Mouse (Mus musculus): ENCODE data around the gene Ano10. TPM values are rescaled to one million over a fixed set of nuclear protein-coding genes. Genes with fewer than 3 reads are reported as not detected.

Gene Ano10
- polyA plus RNA-seq, 1 experiment = 31.3 TPM

DNA sequence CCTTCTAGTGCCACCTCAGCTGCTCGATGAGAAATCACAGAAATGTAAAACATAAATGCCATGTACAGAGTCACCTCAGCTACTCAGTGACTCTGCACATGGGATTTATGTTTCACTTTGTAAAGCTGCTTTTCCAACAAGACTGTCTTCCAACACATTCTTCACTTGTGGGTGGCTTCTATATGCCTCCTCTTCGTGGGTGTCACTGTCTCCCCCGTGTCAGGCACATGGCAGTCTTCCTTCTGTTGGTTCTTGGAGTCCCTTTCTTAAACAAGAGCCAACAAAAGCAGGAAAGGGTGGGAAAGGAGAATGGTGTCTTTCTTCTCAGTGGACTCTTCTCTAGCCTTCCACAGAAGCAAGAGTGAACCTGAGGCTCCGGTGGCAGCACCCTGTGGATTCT lies 20.3 kb downstream of the Ano10 start:
- Histone ChIP-seq H3K27me3 (ENCODE audit: control insufficient read depth, insufficient read depth, low read length) (no peaks in the 10 kb centered on the region), H3K4me1 (ENCODE audit: control insufficient read depth, insufficient read depth, low read length) (no peaks in the 10 kb centered on the region), H3K4me3 (replicated peaks; ENCODE audit: insufficient read depth, low read depth, low read length) (no peak overlapping the region), H3K27ac (ENCODE audit: insufficient read depth, low read length) (no peak overlapping the region)
- 82% methylated on average over 4 of the region's 4 CpGs for WGBS
- DNase-seq = no peak
- TF ChIP-seq CTCF (IDR thresholded peaks at IDR 0.05; ENCODE audit: borderline replicate concordance, insufficient read depth, low read depth, low read length) (no peak), POLR2A (IDR thresholded peaks at IDR 0.05; ENCODE audit: borderline replicate concordance, insufficient read depth, low read length) (no peak)

DNA sequence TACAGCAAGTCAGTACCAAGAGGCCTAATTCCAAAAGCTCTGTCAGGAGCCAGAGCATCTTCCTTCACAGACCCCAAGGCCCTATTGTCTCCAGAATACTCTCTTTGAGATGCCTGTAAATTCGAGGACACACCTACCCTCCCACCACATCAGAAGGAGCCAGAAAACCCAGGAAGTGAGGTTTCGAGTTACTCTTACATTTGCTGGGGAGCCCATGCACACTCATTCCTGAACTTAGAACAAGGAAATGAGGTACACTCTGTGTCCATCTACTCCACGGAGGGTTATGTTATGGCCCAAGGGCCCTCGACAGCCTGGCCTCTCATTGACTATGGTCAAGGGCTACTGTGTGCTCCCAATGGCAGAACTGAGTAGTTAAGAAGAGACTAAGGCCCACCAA lies 22.4 kb downstream of the Ano10 start:
- Histone ChIP-seq H3K27me3 (ENCODE audit: control insufficient read depth, insufficient read depth, low read length) (no peaks in the 10 kb centered on the region), H3K27ac (ENCODE audit: insufficient read depth, low read length) (no peak overlapping the region), H3K4me1 (ENCODE audit: control insufficient read depth, insufficient read depth, low read length) (no peaks in the 10 kb centered on the region; the same call in 1 of the 2 replicates), H3K4me3 (replicated peaks; ENCODE audit: insufficient read depth, low read depth, low read length) (no peak overlapping the region)
- 76% methylated on average over 4 of the region's 4 CpGs for WGBS
- no peak for TF ChIP-seq POLR2A (IDR thresholded peaks at IDR 0.05; ENCODE audit: borderline replicate concordance, insufficient read depth, low read length)
- TF ChIP-seq CTCF (IDR thresholded peaks at IDR 0.05; ENCODE audit: borderline replicate concordance, insufficient read depth, low read depth, low read length) = no peak
- no peak for DNase-seq

DNA sequence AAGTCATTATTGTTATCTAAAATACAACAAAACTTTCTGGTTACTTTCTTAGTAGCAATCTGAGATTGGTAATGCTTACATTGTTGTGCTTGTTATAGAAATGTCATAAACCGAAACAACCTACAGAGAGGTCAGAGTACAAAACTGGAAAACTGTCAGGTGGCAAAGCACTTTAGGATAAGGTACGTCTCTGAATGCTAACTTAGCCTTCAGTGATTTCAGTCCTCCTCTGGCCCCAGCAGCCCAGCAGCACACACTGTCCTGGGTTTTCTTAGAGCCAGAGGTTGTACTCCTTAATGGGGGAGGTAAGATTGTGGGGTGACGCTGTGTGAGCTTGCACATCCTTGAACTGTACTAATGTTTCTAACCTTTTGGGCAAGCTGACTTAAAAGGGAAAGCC lies 22.9 kb downstream of the Ano10 start:
- WGBS = 95% methylated on average over 3 of the region's 3 CpGs
- H3K27me3 ChIP-seq (ENCODE audit: control insufficient read depth, insufficient read depth, low read length) = no peaks in the 10 kb centered on the region
- TF ChIP-seq POLR2A (IDR thresholded peaks at IDR 0.05; ENCODE audit: borderline replicate concordance, insufficient read depth, low read length) (no peak), CTCF (IDR thresholded peaks at IDR 0.05; ENCODE audit: borderline replicate concordance, insufficient read depth, low read depth, low read length) (no peak)
- no peaks in the 10 kb centered on the region; the same call in 1 of the 2 replicates for H3K4me1 ChIP-seq (ENCODE audit: control insufficient read depth, insufficient read depth, low read length)
- no peak overlapping the region for H3K27ac ChIP-seq (ENCODE audit: insufficient read depth, low read length)
- DNase-seq = no peak
- H3K4me3 ChIP-seq (replicated peaks; ENCODE audit: insufficient read depth, low read depth, low read length) = no peak overlapping the region

DNA sequence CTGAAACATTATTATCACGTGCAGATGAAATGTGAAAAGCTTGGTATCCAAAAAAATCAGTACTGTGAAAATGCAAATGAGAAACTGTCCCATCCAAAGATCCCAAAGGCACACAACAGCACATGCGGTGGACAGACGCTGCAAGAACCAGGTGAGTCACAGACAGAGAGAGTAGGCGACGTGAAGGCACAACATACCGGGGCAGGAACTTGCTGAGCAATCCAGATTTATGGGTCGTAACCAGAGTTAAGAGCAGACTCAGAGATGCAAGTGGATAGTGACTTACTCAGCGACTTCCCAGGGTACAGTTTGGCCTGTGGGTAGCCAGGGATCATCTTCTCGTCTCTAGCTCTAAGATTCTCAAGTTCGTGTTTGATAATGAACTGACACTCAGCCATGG lies 23.3 kb downstream of the Ano10 start:
- no peaks in the 10 kb centered on the region; the same call in 1 of the 2 replicates for H3K4me1 ChIP-seq (ENCODE audit: control insufficient read depth, insufficient read depth, low read length)
- H3K4me3 ChIP-seq (replicated peaks; ENCODE audit: insufficient read depth, low read depth, low read length) = no peak overlapping the region
- H3K27me3 ChIP-seq (ENCODE audit: control insufficient read depth, insufficient read depth, low read length) = no peaks in the 10 kb centered on the region
- 90% methylated on average over 10 of the region's 10 CpGs for WGBS
- TF ChIP-seq CTCF (IDR thresholded peaks at IDR 0.05; ENCODE audit: borderline replicate concordance, insufficient read depth, low read depth, low read length) (no peak), POLR2A (IDR thresholded peaks at IDR 0.05; ENCODE audit: borderline replicate concordance, insufficient read depth, low read length) (no peak)
- DNase-seq = no peak
- H3K27ac ChIP-seq (ENCODE audit: insufficient read depth, low read length) = no peak overlapping the region

DNA sequence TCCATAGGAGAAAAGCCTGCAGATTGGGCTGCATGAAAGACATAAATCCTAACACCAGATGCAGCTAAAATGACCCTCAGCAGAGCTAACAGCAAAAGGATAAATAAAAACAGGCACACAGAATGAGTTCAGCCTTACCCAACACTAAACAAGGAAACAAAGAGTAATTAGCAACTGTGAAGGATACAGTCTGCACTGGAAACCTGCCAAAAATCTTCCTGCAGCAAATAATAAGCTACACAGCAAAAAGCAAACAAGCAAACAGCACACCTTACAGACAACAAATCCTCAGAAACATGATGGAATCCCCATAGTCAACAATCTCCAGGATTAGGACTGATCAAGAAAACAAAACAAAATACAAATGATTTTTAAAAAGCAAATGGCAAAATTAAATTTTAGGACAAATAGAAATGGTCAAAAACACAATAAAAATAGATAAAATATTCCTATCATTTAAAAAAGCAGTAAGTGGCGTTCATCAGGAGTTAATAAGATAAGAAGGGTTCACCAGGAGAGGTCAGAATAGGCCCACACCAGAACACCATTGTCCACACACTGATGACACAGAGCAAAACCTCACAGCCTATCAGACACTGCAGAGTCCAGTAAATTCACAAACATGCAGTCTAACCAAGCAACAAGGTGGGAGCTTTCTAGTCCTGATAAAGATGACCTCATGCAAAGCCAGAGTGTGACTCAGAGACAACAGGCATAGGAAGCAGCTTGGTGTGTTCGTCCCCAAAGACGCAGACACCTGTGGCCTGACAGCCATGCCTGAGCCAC lies 24.8 kb downstream of the Ano10 start:
- no peak overlapping the region for H3K27ac ChIP-seq (ENCODE audit: insufficient read depth, low read length)
- TF ChIP-seq POLR2A (IDR thresholded peaks at IDR 0.05; ENCODE audit: borderline replicate concordance, insufficient read depth, low read length) (no peak), CTCF (IDR thresholded peaks at IDR 0.05; ENCODE audit: borderline replicate concordance, insufficient read depth, low read depth, low read length) (no peak)
- no peak for DNase-seq

DNA sequence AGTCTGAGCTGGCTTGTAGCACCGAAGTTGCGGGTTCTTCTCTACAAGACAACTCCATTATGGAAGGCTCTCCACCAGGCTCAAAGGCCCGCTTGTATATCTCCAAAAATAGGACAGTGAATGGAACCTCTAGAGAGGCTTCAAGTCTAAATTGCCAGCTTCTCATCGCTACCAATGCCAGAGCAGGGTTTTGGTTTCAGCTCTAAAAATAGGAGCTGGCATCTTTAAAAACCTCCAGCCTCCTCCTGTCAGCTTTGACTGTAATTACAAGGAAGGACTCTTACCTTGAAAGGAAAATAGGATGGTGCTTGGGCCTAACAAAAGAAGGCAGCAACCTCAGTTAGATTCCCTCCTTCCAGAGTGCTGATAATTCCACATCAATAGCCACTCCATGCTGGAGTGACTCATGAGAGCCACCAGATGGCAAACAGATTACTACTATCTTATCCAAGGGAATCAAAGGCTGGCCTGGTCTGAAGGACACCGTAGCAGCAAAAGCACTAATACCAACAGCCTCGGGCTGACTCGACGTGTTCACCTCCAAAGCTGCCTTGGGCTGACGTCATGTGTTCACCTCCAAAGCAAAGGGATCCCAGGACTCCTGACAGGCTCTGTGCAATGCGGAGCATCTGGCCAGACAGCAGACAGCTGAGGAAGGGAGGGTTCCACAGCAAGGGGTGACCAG lies 28.6 kb downstream of the Ano10 start:
- Histone ChIP-seq H3K4me1 (ENCODE audit: control insufficient read depth, insufficient read depth, low read length) (no peaks in the 10 kb centered on the region; the same call in 1 of the 2 replicates), H3K4me3 (replicated peaks; ENCODE audit: insufficient read depth, low read depth, low read length) (no peak overlapping the region), H3K27me3 (ENCODE audit: control insufficient read depth, insufficient read depth, low read length) (no peaks in the 10 kb centered on the region), H3K27ac (ENCODE audit: insufficient read depth, low read length) (no peak overlapping the region)
- TF ChIP-seq CTCF (IDR thresholded peaks at IDR 0.05; ENCODE audit: borderline replicate concordance, insufficient read depth, low read depth, low read length) (no peak), POLR2A (IDR thresholded peaks at IDR 0.05; ENCODE audit: borderline replicate concordance, insufficient read depth, low read length) (no peak)
- 61% methylated on average over 10 of the region's 10 CpGs for WGBS
- peak in 1 of 2 experiments; percentile 18 for DNase-seq

More for the DNA sequence above, 24.8 kb downstream of the Ano10 start:
- H3K4me1 ChIP-seq (ENCODE audit: control insufficient read depth, insufficient read depth, low read length) = no peaks in the 10 kb centered on the region; the same call in 1 of the 2 replicates
- no peaks in the 10 kb centered on the region for H3K27me3 ChIP-seq (ENCODE audit: control insufficient read depth, insufficient read depth, low read length)
- WGBS = 92% methylated on average over 3 of the region's 3 CpGs
- no peak overlapping the region for H3K4me3 ChIP-seq (replicated peaks; ENCODE audit: insufficient read depth, low read depth, low read length)

DNA sequence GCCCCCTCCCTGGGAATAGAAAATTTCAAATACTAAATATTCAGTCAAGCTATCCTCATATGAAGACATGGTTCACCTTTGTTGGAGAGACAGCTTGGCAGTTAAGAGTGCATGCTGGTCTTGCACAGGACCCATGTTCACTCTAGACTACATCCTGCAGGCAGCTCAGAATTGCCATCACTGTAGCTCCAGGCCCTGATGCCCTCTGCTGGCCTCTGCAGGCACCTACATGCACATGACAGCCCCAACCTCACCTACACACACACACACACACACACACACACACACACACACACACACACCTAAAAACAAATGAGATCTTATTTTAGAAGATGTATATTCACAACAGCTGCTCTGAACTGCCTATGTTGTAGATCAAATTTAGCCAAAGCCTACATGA lies 31.1 kb downstream of the Ano10 start:
- TF ChIP-seq CTCF (IDR thresholded peaks at IDR 0.05; ENCODE audit: borderline replicate concordance, insufficient read depth, low read depth, low read length) (no peak), POLR2A (IDR thresholded peaks at IDR 0.05; ENCODE audit: borderline replicate concordance, insufficient read depth, low read length) (no peak)
- H3K27ac ChIP-seq (ENCODE audit: insufficient read depth, low read length) = no peak overlapping the region
- no peaks in the 10 kb centered on the region for H3K4me1 ChIP-seq (ENCODE audit: control insufficient read depth, insufficient read depth, low read length)
- no peaks in the 10 kb centered on the region for H3K27me3 ChIP-seq (ENCODE audit: control insufficient read depth, insufficient read depth, low read length)
- DNase-seq = no peak
- no peak overlapping the region for H3K4me3 ChIP-seq (replicated peaks; ENCODE audit: insufficient read depth, low read depth, low read length)

DNA sequence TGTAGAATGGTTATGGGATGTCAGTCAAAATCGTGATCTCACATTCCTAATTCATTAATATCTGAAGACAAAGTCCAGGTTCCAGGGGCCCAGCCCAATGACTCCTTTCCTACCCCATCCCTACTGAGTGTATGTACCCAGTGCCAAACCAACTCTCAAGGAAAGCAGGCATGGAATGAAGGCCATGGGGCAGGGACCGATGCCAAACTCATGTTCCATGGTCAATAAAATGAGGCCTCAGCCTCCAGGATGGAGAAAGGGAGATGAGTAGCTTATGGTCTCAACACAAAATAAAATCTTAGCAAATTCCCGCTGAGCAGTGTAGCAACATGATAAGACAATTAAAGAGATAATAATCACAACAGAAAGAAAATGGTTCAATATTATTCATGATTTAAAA lies 39.8 kb downstream of the Ano10 start:
- Histone ChIP-seq H3K27me3 (ENCODE audit: control insufficient read depth, insufficient read depth, low read length) (no peaks in the 10 kb centered on the region), H3K27ac (ENCODE audit: insufficient read depth, low read length) (no peak overlapping the region), H3K4me1 (ENCODE audit: control insufficient read depth, insufficient read depth, low read length) (no peaks in the 10 kb centered on the region), H3K4me3 (replicated peaks; ENCODE audit: insufficient read depth, low read depth, low read length) (no peak overlapping the region)
- DNase-seq = no peak
- TF ChIP-seq POLR2A (IDR thresholded peaks at IDR 0.05; ENCODE audit: borderline replicate concordance, insufficient read depth, low read length) (no peak), CTCF (IDR thresholded peaks at IDR 0.05; ENCODE audit: borderline replicate concordance, insufficient read depth, low read depth, low read length) (no peak)
- 90% methylated on average over 3 of the region's 3 CpGs for WGBS

Measured in cerebellum, adult 2 months (tissue).